Mouse (Mus musculus): Measurements from ENCODE around the gene Ispd. TPM values are rescaled to one million over a fixed set of nuclear protein-coding genes. Genes with fewer than 3 reads are reported as not detected.

Ispd gene
- polyA plus RNA-seq, 1 experiment, result 2.5 TPM

GRCm38 (mm10) chr12:36670915-36671579 is 289.8 kb downstream of the Ispd start:
- TF ChIP-seq CTCF (conservative IDR thresholded peaks at IDR 0.05; ENCODE audit: insufficient read depth, insufficient read length, low read depth, low read length) (0 out of 2 replicates have a peak, but pooled peaks have one; percentile 13), POLR2A (IDR thresholded peaks at IDR 0.05; ENCODE audit: low read depth, low read length) (no peak)
- Histone ChIP-seq H3K4me1 (ENCODE audit: control insufficient read depth, insufficient read depth, low read length) (peaks cover 3% of the 10 kb centered on the region; the same call in 1 of the 2 replicates), H3K27ac (ENCODE audit: insufficient read depth, low read depth, low read length) (no peak overlapping the region), H3K4me3 (ENCODE audit: insufficient read depth, low read depth, low read length) (no peak overlapping the region), H3K27me3 (replicated peaks; ENCODE audit: control insufficient read depth, insufficient read depth, low read length) (no peaks in the 10 kb centered on the region), H3K36me3 (ENCODE audit: control insufficient read depth, insufficient read depth, low read length) (no peaks in the 10 kb centered on the region)
- peak; percentile 58 for DNase-seq
- WGBS, result 22% methylated on average over 10 of the region's 10 CpGs

- DNase-seq, result no peak
- 19% methylated on average over 2 of the region's 2 CpGs for WGBS
- H3K4me3 ChIP-seq (ENCODE audit: insufficient read depth, low read depth, low read length), result no peak overlapping the region
- H3K27ac ChIP-seq (ENCODE audit: insufficient read depth, low read depth, low read length), result no peak overlapping the region
- TF ChIP-seq CTCF (conservative IDR thresholded peaks at IDR 0.05; ENCODE audit: insufficient read depth, insufficient read length, low read depth, low read length) (no peak), POLR2A (IDR thresholded peaks at IDR 0.05; ENCODE audit: low read depth, low read length) (no peak)
- H3K27me3 ChIP-seq (replicated peaks; ENCODE audit: control insufficient read depth, insufficient read depth, low read length), result no peaks in the 10 kb centered on the region
- H3K36me3 ChIP-seq (ENCODE audit: control insufficient read depth, insufficient read depth, low read length), result no peaks in the 10 kb centered on the region
- H3K4me1 ChIP-seq (ENCODE audit: control insufficient read depth, insufficient read depth, low read length), result peaks cover 3% of the 10 kb centered on the region; the same call in 1 of the 2 replicates
Measured at GRCm38 (mm10) chr12:36674481-36674880, 293.2 kb downstream of the Ispd start.

GRCm38 (mm10) chr12:36678220-36678619 is 297.0 kb downstream of the Ispd start:
- Histone ChIP-seq H3K4me3 (ENCODE audit: insufficient read depth, low read depth, low read length) (no peak overlapping the region), H3K36me3 (ENCODE audit: control insufficient read depth, insufficient read depth, low read length) (no peaks in the 10 kb centered on the region), H3K27ac (ENCODE audit: insufficient read depth, low read depth, low read length) (no peak overlapping the region), H3K27me3 (replicated peaks; ENCODE audit: control insufficient read depth, insufficient read depth, low read length) (no peaks in the 10 kb centered on the region), H3K4me1 (ENCODE audit: control insufficient read depth, insufficient read depth, low read length) (no peaks in the 10 kb centered on the region)
- no peak for DNase-seq
- WGBS, result 91% methylated on average over 4 of the region's 4 CpGs
- TF ChIP-seq CTCF (conservative IDR thresholded peaks at IDR 0.05; ENCODE audit: insufficient read depth, insufficient read length, low read depth, low read length), result no peak

GRCm38 (mm10) chr12:36680883-36681505 is 299.7 kb downstream of the Ispd start:
- Histone ChIP-seq H3K27me3 (replicated peaks; ENCODE audit: control insufficient read depth, insufficient read depth, low read length) (no peaks in the 10 kb centered on the region), H3K27ac (ENCODE audit: insufficient read depth, low read depth, low read length) (no peak overlapping the region), H3K36me3 (ENCODE audit: control insufficient read depth, insufficient read depth, low read length) (no peaks in the 10 kb centered on the region), H3K4me3 (ENCODE audit: insufficient read depth, low read depth, low read length) (no peak overlapping the region), H3K4me1 (ENCODE audit: control insufficient read depth, insufficient read depth, low read length) (no peaks in the 10 kb centered on the region)
- TF ChIP-seq POLR2A (IDR thresholded peaks at IDR 0.05; ENCODE audit: low read depth, low read length) (no peak), CTCF (conservative IDR thresholded peaks at IDR 0.05; ENCODE audit: insufficient read depth, insufficient read length, low read depth, low read length) (no peak)
- WGBS, result 86% methylated on average over 2 of the region's 2 CpGs
- DNase-seq, result no peak

GRCm38 (mm10) chr12:36681779-36682178 is 300.5 kb downstream of the Ispd start:
- H3K27me3 ChIP-seq (replicated peaks; ENCODE audit: control insufficient read depth, insufficient read depth, low read length), result no peaks in the 10 kb centered on the region
- H3K27ac ChIP-seq (ENCODE audit: insufficient read depth, low read depth, low read length), result no peak overlapping the region
- TF ChIP-seq CTCF (conservative IDR thresholded peaks at IDR 0.05; ENCODE audit: insufficient read depth, insufficient read length, low read depth, low read length) (no peak), POLR2A (IDR thresholded peaks at IDR 0.05; ENCODE audit: low read depth, low read length) (no peak)
- WGBS, result 81% methylated on average over 6 of the region's 6 CpGs
- no peak for DNase-seq
- no peak overlapping the region for H3K4me3 ChIP-seq (ENCODE audit: insufficient read depth, low read depth, low read length)
- H3K36me3 ChIP-seq (ENCODE audit: control insufficient read depth, insufficient read depth, low read length), result no peaks in the 10 kb centered on the region
- H3K4me1 ChIP-seq (ENCODE audit: control insufficient read depth, insufficient read depth, low read length), result no peaks in the 10 kb centered on the region

- no peak overlapping the region for H3K4me3 ChIP-seq (ENCODE audit: insufficient read depth, low read depth, low read length)
- H3K27ac ChIP-seq (ENCODE audit: insufficient read depth, low read depth, low read length), result no peak overlapping the region
- DNase-seq, result no peak
- TF ChIP-seq CTCF (conservative IDR thresholded peaks at IDR 0.05; ENCODE audit: insufficient read depth, insufficient read length, low read depth, low read length) (no peak), POLR2A (IDR thresholded peaks at IDR 0.05; ENCODE audit: low read depth, low read length) (no peak)
- H3K36me3 ChIP-seq (ENCODE audit: control insufficient read depth, insufficient read depth, low read length), result no peaks in the 10 kb centered on the region
- no peaks in the 10 kb centered on the region for H3K4me1 ChIP-seq (ENCODE audit: control insufficient read depth, insufficient read depth, low read length)
- no peaks in the 10 kb centered on the region for H3K27me3 ChIP-seq (replicated peaks; ENCODE audit: control insufficient read depth, insufficient read depth, low read length)
- 84% methylated on average over 2 of the region's 2 CpGs for WGBS
Measured at GRCm38 (mm10) chr12:36694072-36694471, 312.8 kb downstream of the Ispd start.

GRCm38 (mm10) chr12:36704380-36704779 is 323.1 kb downstream of the Ispd start:
- TF ChIP-seq CTCF (conservative IDR thresholded peaks at IDR 0.05; ENCODE audit: insufficient read depth, insufficient read length, low read depth, low read length), result no peak
- no peak for TF ChIP-seq POLR2A (IDR thresholded peaks at IDR 0.05; ENCODE audit: low read depth, low read length)
- Histone ChIP-seq H3K4me3 (ENCODE audit: insufficient read depth, low read depth, low read length) (no peak overlapping the region), H3K36me3 (ENCODE audit: control insufficient read depth, insufficient read depth, low read length) (no peaks in the 10 kb centered on the region), H3K27ac (ENCODE audit: insufficient read depth, low read depth, low read length) (no peak overlapping the region), H3K27me3 (replicated peaks; ENCODE audit: control insufficient read depth, insufficient read depth, low read length) (no peaks in the 10 kb centered on the region), H3K4me1 (ENCODE audit: control insufficient read depth, insufficient read depth, low read length) (no peaks in the 10 kb centered on the region)
- WGBS, result 48% methylated on average over 1 of the region's 1 CpGs
- no peak for DNase-seq
